Mouse (Mus musculus) heart, postnatal 0 days (tissue): ENCODE data around the gene Trmt13.

Source experiments
- CTCF ChIP-seq: IDR thresholded peaks from 2 replicates; pipeline ENCODE4 v1.5.1; 2016; ENCODE audit warnings: antibody characterized with exemption, control low read depth, low read depth
- EP300 ChIP-seq: IDR thresholded peaks from 2 replicates; pipeline ENCODE4 v1.6.1; 2016; ENCODE audit warnings: antibody characterized with exemption, low read depth

DNA sequence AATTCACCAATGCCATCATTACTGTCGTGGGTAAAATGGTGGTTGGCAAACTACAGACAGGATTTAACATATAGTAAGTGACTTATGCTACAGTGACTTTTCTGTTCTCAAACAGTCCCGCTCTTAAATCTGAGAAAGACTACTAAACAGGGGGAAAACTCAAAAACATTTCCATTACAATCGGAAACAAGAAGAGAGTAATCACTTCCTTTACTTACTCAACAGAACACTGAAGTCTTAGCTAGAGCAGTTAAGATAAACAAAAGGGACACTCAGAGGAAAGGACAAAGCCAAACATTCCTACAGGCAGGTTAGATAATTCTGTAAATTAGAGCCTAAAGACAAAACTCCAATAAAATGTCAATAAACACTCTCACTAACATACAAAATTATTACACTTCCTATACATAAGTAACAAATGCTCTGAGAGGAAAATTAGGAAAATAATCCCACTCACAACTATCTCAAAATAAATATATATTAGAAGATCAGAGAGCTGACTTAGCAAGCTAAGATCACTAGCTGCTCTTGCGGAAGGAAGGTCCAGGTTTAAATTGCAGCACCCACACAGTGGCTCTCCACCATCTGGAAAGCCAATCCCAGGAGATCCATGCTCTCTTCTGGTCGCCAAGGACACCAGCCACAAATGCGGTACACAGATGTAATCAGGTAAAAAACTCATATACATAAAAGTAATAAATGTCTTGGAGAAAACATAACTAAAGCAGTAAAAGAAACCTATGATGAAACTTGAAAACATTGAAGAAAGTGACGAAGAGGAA lies 42.0 kb upstream of the Trmt13 start:
- TF ChIP-seq EP300: no peak
- no peak for TF ChIP-seq CTCF
